Mouse (Mus musculus) limb, embryonic 14.5 days (tissue): ENCODE results near the gene Dnajc8. TPM values are rescaled to one million over a fixed set of nuclear protein-coding genes. Genes with fewer than 3 reads are reported as not detected.
"Not testable (repeated sequence)": the region's sequence is repeated elsewhere in the genome, so short reads cannot be mapped to it uniquely, and the experiment has no call there.

Experiments used
- ATAC-seq: fragments of 200-750 bp; cut with Nextera tagmentation; 2 replicates; pipeline ENCODE4 v1.8.0; 2017; ENCODE audit warnings: low read depth, moderate number of reproducible peaks, moderate TSS enrichment; ENCODE audit not compliant: low FRiP score
- DNase-seq: peaks from one replicate; pipeline ENCODE4 v3.0.0-alpha.2; 2015; ENCODE audit warnings: low spot score
- H3K27ac ChIP-seq: fragments of 300-500 bp; sonication (generic); replicated peaks from 2 replicates; pipeline ENCODE4 v1.5.1; 2014; ENCODE audit warnings: low read depth, mild to moderate bottlenecking, low read length, moderate library complexity, mixed read lengths
- H3K27me3 ChIP-seq: fragments of 300-500 bp; sonication (generic); 2 replicates; pipeline ENCODE4 v1.6.1; 2014; ENCODE audit warnings: low read length, mixed read lengths; ENCODE audit not compliant: control insufficient read depth, insufficient read depth
- H3K36me3 ChIP-seq: fragments of 300-500 bp; sonication (generic); 2 replicates; pipeline ENCODE4 v1.6.1; 2014; ENCODE audit warnings: mild to moderate bottlenecking, low read length, moderate library complexity, mixed read lengths; ENCODE audit not compliant: control insufficient read depth, insufficient read depth
- H3K4me1 ChIP-seq: fragments of 300-500 bp; sonication (generic); 2 replicates; pipeline ENCODE4 v1.6.1; 2014; ENCODE audit warnings: antibody characterized with exemption, low read length, mixed read lengths; ENCODE audit not compliant: control insufficient read depth, insufficient read depth
- H3K4me2 ChIP-seq: fragments of 300-500 bp; sonication (generic); replicated peaks from 2 replicates; pipeline ENCODE4 v1.6.1; 2014; ENCODE audit warnings: low read depth, mild to moderate bottlenecking, low read length, moderate library complexity; ENCODE audit not compliant: severe bottlenecking
- H3K4me3 ChIP-seq: fragments of 300-500 bp; sonication (generic); replicated peaks from 2 replicates; pipeline ENCODE4 v1.5.1; 2014; ENCODE audit warnings: low read length
- H3K9ac ChIP-seq: fragments of 300-500 bp; sonication (generic); 2 replicates; pipeline ENCODE4 v1.6.1; 2014; ENCODE audit warnings: mild to moderate bottlenecking, low read depth, low read length, moderate library complexity; ENCODE audit not compliant: severe bottlenecking
- H3K9me3 ChIP-seq: fragments of 300-500 bp; sonication (generic); 2 replicates; pipeline ENCODE4 v1.6.1; 2016; ENCODE audit warnings: low read length; ENCODE audit not compliant: control insufficient read depth
- POLR2A ChIP-seq: fragments of 200-500 bp; IDR thresholded peaks from 2 replicates; pipeline ENCODE4 v1.8.0; 2012; ENCODE audit warnings: inconsistent platforms, mild to moderate bottlenecking, moderate library complexity, borderline replicate concordance; ENCODE audit not compliant: insufficient read depth, insufficient read length; ENCODE audit errors: extremely low read depth
- WGBS: fragments of 180-500 bp; shearing (Covaris S2); extraction: QIAGEN DNeasy Blood & Tissue Kit; methylation state at CpG from one replicate; pipeline ENCODE4 v1.1.7; 2014; 5-methylcytosine and 5-hydroxymethylcytosine counted together
- polyA plus RNA-seq, 2 experiments: library from polyadenylated mRNA; depleted of rRNA in 1 of 2; stranded (reverse) in 1 of 2; unstranded in 1 of 2; fragments of >200 nt; fragmentation: Nextera tagmentation in 1 of 2; extraction: Ambion mirVana in 1 of 2; gene quantifications; 2 replicates each; pipeline versions ENCODE4 v1.2.1 to v1.2.3; 2012 to 2014

Dnajc8 gene
- polyA plus RNA-seq, 2 experiments = 114 to 144 TPM

DNA sequence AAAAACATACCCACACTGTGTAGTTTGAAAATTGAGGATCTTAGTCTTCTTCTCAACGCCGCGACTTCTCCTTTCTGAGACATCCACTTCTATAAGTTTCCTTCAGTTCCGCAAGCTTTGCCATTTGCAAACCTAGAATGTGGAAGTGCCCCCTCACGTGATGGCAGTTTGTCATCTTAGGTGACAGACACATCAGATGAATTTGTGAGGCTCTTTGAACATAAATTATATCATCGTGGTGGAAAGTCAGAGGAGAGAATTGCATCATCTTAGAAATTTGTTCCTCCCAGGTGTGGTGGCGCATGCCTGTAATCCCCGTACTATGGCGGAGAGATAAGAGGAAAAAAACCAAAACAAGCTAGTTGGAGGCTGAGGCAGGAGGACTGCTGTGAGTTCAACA is 57.6 kb downstream of the Dnajc8 start:
- Histone ChIP-seq H3K9ac (no peak overlapping the region), H3K27ac (no peak overlapping the region), H3K36me3 (no peaks in the 10 kb centered on the region), H3K4me1 (no peaks in the 10 kb centered on the region), H3K27me3 (no peaks in the 10 kb centered on the region), H3K4me3 (no peak overlapping the region), H3K4me2 (no peak overlapping the region), H3K9me3 (no peaks in the 10 kb centered on the region)
- no peak for TF ChIP-seq POLR2A
- DNase-seq (no peak), ATAC-seq (no peak)
- WGBS = 92% methylated on average over 9 of the region's 9 CpGs

DNA sequence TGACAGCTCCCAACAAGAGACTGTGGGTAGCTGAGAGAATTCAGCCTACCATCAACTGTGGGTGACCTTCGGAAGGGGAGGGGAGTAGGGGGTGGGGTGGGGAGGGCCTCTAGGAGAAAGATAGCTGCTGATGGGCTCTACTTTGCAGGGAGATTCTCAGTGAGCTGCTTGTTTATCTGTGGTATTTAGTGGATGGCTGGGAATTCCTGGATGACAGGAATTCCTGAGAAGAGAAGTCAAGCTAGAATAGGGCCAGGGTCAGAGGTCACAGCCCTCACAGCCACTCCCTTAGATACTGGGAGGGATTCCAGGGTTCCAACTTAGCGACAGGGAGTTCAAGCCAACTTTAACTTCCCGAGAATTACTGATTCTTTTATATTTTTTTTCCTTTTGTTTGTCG is 58.8 kb downstream of the Dnajc8 start:
- DNase-seq (no peak), ATAC-seq (no peak)
- no peaks in the 10 kb centered on the region for H3K27me3 ChIP-seq
- 36% methylated on average over 4 of the region's 4 CpGs for WGBS
- no peak overlapping the region for H3K27ac ChIP-seq
- no peak overlapping the region for H3K4me3 ChIP-seq
- no peaks in the 10 kb centered on the region for H3K9me3 ChIP-seq
- TF ChIP-seq POLR2A = no peak
- no peaks in the 10 kb centered on the region for H3K36me3 ChIP-seq
- H3K9ac ChIP-seq = no peak overlapping the region
- H3K4me2 ChIP-seq = no peak overlapping the region
- H3K4me1 ChIP-seq = no peaks in the 10 kb centered on the region

DNA sequence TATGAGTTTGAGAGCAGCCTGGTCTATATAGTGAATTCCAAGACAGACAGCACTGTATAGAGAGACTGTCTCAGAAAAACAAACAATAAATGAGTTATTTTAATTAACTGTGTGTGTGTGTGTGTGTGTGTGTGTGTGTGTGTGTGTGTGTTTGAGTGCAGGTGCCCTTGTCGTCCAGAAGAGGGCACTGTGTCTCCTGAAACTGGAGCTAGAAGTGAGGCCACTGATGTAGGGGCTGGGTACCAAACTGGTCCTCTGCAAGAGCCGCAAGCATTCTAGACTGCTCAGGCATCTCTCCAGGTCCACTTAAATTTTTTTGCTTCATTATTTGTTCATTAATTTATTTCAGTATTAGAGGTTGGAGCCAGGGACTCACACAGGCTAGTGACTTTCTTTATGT is 63.5 kb downstream of the Dnajc8 start:
- WGBS = 83% methylated on average over 2 of the region's 2 CpGs
- H3K4me2 ChIP-seq = no peak overlapping the region

DNA sequence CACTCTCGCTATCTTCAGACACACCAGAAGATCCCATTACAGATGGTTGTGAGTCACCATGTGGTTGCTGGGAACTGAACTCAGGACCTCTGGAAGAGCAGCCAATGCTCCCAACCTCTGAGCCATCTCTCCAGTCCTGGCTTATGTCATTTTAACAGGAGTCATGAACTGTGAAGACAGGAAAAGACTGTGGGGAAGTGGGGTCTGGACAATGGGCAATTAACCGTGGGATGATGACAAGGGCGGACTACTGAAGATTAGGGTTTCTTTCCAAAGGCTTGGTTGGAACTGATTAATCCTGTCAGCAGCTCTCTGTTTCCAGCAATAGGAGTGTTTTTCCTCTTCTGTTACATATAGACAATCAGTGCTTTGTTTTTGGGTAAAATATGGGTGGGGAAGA is 64.4 kb downstream of the Dnajc8 start:
- Histone ChIP-seq H3K27ac (no peak overlapping the region), H3K4me3 (no peak overlapping the region), H3K9ac (no peak overlapping the region), H3K4me2 (no peak overlapping the region), H3K4me1 (no peaks in the 10 kb centered on the region), H3K27me3 (no peaks in the 10 kb centered on the region), H3K36me3 (no peaks in the 10 kb centered on the region), H3K9me3 (no peaks in the 10 kb centered on the region)
- WGBS = 84% methylated on average over 3 of the region's 3 CpGs
- DNase-seq (no peak), ATAC-seq (no peak)
- no peak for TF ChIP-seq POLR2A

More for the DNA sequence above, 63.5 kb downstream of the Dnajc8 start:
- Histone ChIP-seq H3K4me3 (no peak overlapping the region), H3K27me3 (no peaks in the 10 kb centered on the region), H3K4me1 (no peaks in the 10 kb centered on the region), H3K9me3 (no peaks in the 10 kb centered on the region), H3K27ac (no peak overlapping the region), H3K9ac (no peak overlapping the region), H3K36me3 (no peaks in the 10 kb centered on the region)
- DNase-seq = no peak
- no peak for TF ChIP-seq POLR2A
- ATAC-seq = no peak

DNA sequence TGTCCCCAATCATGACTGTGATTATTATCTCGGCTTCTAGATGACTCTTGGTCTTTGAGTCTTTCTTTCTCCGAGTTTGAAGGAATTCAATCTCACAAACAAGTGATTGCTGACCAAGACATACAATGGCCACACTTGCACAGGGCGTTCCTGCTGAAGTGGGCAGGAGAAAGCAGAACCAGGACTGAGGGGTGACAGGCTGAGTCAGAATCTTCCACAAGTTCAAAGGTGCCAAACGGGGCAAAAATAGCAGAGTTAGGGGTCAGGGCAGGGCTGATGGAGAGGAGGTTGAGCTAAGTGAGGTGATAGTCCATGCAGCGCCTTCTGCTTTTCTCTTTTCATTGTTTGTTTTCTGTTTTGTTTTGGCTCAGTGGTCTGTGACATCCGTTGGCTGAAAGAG is 65.1 kb downstream of the Dnajc8 start:
- no peak overlapping the region for H3K4me2 ChIP-seq
- no peaks in the 10 kb centered on the region for H3K36me3 ChIP-seq
- no peaks in the 10 kb centered on the region for H3K27me3 ChIP-seq
- no peaks in the 10 kb centered on the region for H3K4me1 ChIP-seq
- H3K9me3 ChIP-seq = no peaks in the 10 kb centered on the region
- DNase-seq (no peak), ATAC-seq (no peak)
- WGBS = 89% methylated on average over 6 of the region's 6 CpGs
- no peak overlapping the region for H3K27ac ChIP-seq
- no peak overlapping the region for H3K4me3 ChIP-seq
- H3K9ac ChIP-seq = no peak overlapping the region
- TF ChIP-seq POLR2A = no peak

DNA sequence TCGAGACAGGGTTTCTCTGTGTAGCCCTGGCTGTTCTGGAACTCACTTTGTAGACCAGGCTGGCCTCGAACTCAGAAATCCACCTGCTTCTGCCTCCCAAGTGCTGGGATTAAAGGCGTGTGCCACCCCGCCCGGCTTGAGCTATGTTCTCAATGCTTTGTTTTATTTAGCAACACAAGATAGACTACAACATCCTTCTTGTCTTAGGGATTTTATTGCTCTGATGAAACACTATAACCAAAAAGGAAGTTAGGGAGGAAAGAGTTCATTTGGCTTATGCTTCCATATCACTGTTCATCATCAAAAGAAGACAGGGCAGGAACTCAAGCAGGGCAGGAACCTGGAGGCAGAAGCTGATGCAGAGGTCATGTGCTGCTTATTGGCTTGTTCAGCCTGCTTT is 65.9 kb downstream of the Dnajc8 start:
- H3K27ac ChIP-seq, H3K27me3 ChIP-seq, H3K4me1 ChIP-seq, H3K36me3 ChIP-seq, H3K9ac ChIP-seq, H3K9me3 ChIP-seq, H3K4me2 ChIP-seq, DNase-seq, H3K4me3 ChIP-seq, ATAC-seq: not testable (repeated sequence)
- 83% methylated on average over 5 of the region's 5 CpGs for WGBS

Other genes with a start within 250 kb of the Dnajc8 start
- gene Rab42, start 232.2 kb upstream of the Dnajc8 start, polyA plus RNA-seq (2012; rRNA removed) = 2.0 TPM in 2 replicates
- 1.0 and 1.2 TPM in 2 replicates for gene Rab42, start 232.2 kb upstream of the Dnajc8 start, polyA plus RNA-seq (2014; fragmentation: Nextera tagmentation; extraction: Ambion mirVana)
- 30.4 and 36.6 TPM in 2 replicates for gene Trnau1ap, start 206.0 kb upstream of the Dnajc8 start, polyA plus RNA-seq (2012; rRNA removed)
- 74.4 and 77.5 TPM in 2 replicates for gene Trnau1ap, start 206.0 kb upstream of the Dnajc8 start, polyA plus RNA-seq (2014; fragmentation: Nextera tagmentation; extraction: Ambion mirVana)
- gene Rcc1, start 181.9 kb upstream of the Dnajc8 start, polyA plus RNA-seq (2012; rRNA removed) = 38.7 and 39.4 TPM in 2 replicates
- gene Rcc1, start 181.9 kb upstream of the Dnajc8 start, polyA plus RNA-seq (2014; fragmentation: Nextera tagmentation; extraction: Ambion mirVana) = 41.3 and 42.0 TPM in 2 replicates
- gene Phactr4, start 113.1 kb upstream of the Dnajc8 start, polyA plus RNA-seq (2012; rRNA removed) = 26.9 and 28.5 TPM in 2 replicates
- 23.6 and 25.9 TPM in 2 replicates for gene Phactr4, start 113.1 kb upstream of the Dnajc8 start, polyA plus RNA-seq (2014; fragmentation: Nextera tagmentation; extraction: Ambion mirVana)
- 9.1 and 9.7 TPM in 2 replicates for gene Med18, start 71.6 kb upstream of the Dnajc8 start, polyA plus RNA-seq (2012; rRNA removed)
- gene Med18, start 71.6 kb upstream of the Dnajc8 start, polyA plus RNA-seq (2014; fragmentation: Nextera tagmentation; extraction: Ambion mirVana) = 8.7 and 9.0 TPM in 2 replicates
- 6.4 and 7.4 TPM in 2 replicates for gene Sesn2, start 25.0 kb upstream of the Dnajc8 start, polyA plus RNA-seq (2012; rRNA removed)
- gene Sesn2, start 25.0 kb upstream of the Dnajc8 start, polyA plus RNA-seq (2014; fragmentation: Nextera tagmentation; extraction: Ambion mirVana) = 5.9 and 6.2 TPM in 2 replicates
- gene Atpif1, start 1.9 kb upstream of the Dnajc8 start, polyA plus RNA-seq (2012; rRNA removed) = 367 and 583 TPM in 2 replicates
- 966 and 986 TPM in 2 replicates for gene Atpif1, start 1.9 kb upstream of the Dnajc8 start, polyA plus RNA-seq (2014; fragmentation: Nextera tagmentation; extraction: Ambion mirVana)
- 1.2 and 1.3 TPM in 2 replicates for gene Ptafr, start 28.5 kb downstream of the Dnajc8 start, polyA plus RNA-seq (2012; rRNA removed)
- gene Ptafr, start 28.5 kb downstream of the Dnajc8 start, polyA plus RNA-seq (2014; fragmentation: Nextera tagmentation; extraction: Ambion mirVana) = 0.36 and 0.86 TPM in 2 replicates
- 42.0 and 45.1 TPM in 2 replicates for gene Eya3, start 103.4 kb downstream of the Dnajc8 start, polyA plus RNA-seq (2012; rRNA removed)
- 23.7 and 24.3 TPM in 2 replicates for gene Eya3, start 103.4 kb downstream of the Dnajc8 start, polyA plus RNA-seq (2014; fragmentation: Nextera tagmentation; extraction: Ambion mirVana)
- 8.0 and 10.2 TPM in 2 replicates for gene Xkr8, start 197.0 kb downstream of the Dnajc8 start, polyA plus RNA-seq (2012; rRNA removed)
- gene Xkr8, start 197.0 kb downstream of the Dnajc8 start, polyA plus RNA-seq (2014; fragmentation: Nextera tagmentation; extraction: Ambion mirVana) = 7.3 and 9.9 TPM in 2 replicates
- 8.0 and 9.0 TPM in 2 replicates for gene Smpdl3b, start 221.7 kb downstream of the Dnajc8 start, polyA plus RNA-seq (2012; rRNA removed)
- gene Smpdl3b, start 221.7 kb downstream of the Dnajc8 start, polyA plus RNA-seq (2014; fragmentation: Nextera tagmentation; extraction: Ambion mirVana) = 6.3 and 7.1 TPM in 2 replicates
- gene Rpa2, start 232.8 kb downstream of the Dnajc8 start, polyA plus RNA-seq (2012; rRNA removed) = 74.5 and 76.4 TPM in 2 replicates
- gene Rpa2, start 232.8 kb downstream of the Dnajc8 start, polyA plus RNA-seq (2014; fragmentation: Nextera tagmentation; extraction: Ambion mirVana) = 104 and 114 TPM in 2 replicates